Mouse (Mus musculus) neural tube, embryonic 11.5 days (tissue): ENCODE data around the gene Adam8. TPM values are rescaled to one million over a fixed set of nuclear protein-coding genes. Genes with fewer than 3 reads are reported as not detected.

Experiments used
- ATAC-seq: fragments of 200-750 bp; cut with Nextera tagmentation; 2 replicates; pipeline ENCODE4 v1.8.0; 2017; ENCODE audit warnings: moderate number of reproducible peaks, mild to moderate bottlenecking, moderate TSS enrichment, moderate library complexity; ENCODE audit not compliant: insufficient read depth, low FRiP score, low TSS enrichment
- DNase-seq: peaks from one replicate; pipeline ENCODE4 v3.0.0-alpha.2; 2015; ENCODE audit warnings: low spot score
- H3K27ac ChIP-seq: fragments of 300-500 bp; sonication (generic); 2 replicates; pipeline ENCODE4 v1.5.1; 2014; ENCODE audit warnings: low read depth, mild to moderate bottlenecking, low read length
- H3K27me3 ChIP-seq: fragments of 300-500 bp; sonication (generic); 2 replicates; pipeline ENCODE4 v1.6.1; 2014; ENCODE audit warnings: mild to moderate bottlenecking, low read length, mixed read lengths; ENCODE audit not compliant: control insufficient read depth, insufficient read depth
- H3K36me3 ChIP-seq: fragments of 300-500 bp; sonication (generic); 2 replicates; pipeline ENCODE4 v1.6.1; 2014; ENCODE audit warnings: mild to moderate bottlenecking, low read length, moderate library complexity, mixed read lengths; ENCODE audit not compliant: control insufficient read depth, insufficient read depth
- H3K4me1 ChIP-seq: fragments of 300-500 bp; sonication (generic); 2 replicates; pipeline ENCODE4 v1.6.1; 2014; ENCODE audit warnings: low read length, mixed read lengths; ENCODE audit not compliant: control insufficient read depth, insufficient read depth
- H3K4me2 ChIP-seq: fragments of 300-500 bp; sonication (generic); 2 replicates; pipeline ENCODE4 v1.6.1; 2014; ENCODE audit warnings: low read depth, mild to moderate bottlenecking, moderate library complexity
- H3K4me3 ChIP-seq: fragments of 300-500 bp; sonication (generic); 2 replicates; pipeline ENCODE4 v1.5.1; 2014; ENCODE audit warnings: low read depth, low read length
- H3K9ac ChIP-seq: fragments of 300-500 bp; sonication (generic); 2 replicates; pipeline ENCODE4 v1.6.1; 2014; ENCODE audit warnings: mild to moderate bottlenecking, low read length
- H3K9me3 ChIP-seq: fragments of 300-500 bp; sonication (generic); 2 replicates; pipeline ENCODE4 v1.6.1; 2016; ENCODE audit warnings: low read length; ENCODE audit not compliant: control insufficient read depth
- WGBS: fragments of 180-500 bp; shearing (Covaris S2); extraction: QIAGEN DNeasy Blood & Tissue Kit; methylation state at CpG from one replicate; pipeline ENCODE4 v1.1.7; 2014; 5-methylcytosine and 5-hydroxymethylcytosine counted together
- polyA plus RNA-seq: library from polyadenylated mRNA; unstranded; fragments of >200 nt; fragmentation: Nextera tagmentation; extraction: Ambion mirVana; gene quantifications from 2 replicates; pipeline ENCODE4 v1.2.1, GENCODE M21; 2014

Adam8 gene
- polyA plus RNA-seq = 2.0 and 3.0 TPM in 2 replicates

GRCm38 (mm10) chr7:139992406-139992805 is at the start of gene Adam8:
TSS of gene Adam8 (minus strand) at chr7:139992562.
- no peaks in the 10 kb centered on the region for H3K9me3 ChIP-seq
- no peak within 1 kb of the TSS for H3K9ac ChIP-seq
- WGBS = 19% methylated on average over 7 of the region's 7 CpGs
- no peak within 1 kb of the TSS for H3K4me2 ChIP-seq
- peak; percentile 31; the same call in 1 of the 2 replicates for ATAC-seq
- H3K27ac ChIP-seq = no peak within 1 kb of the TSS
- H3K36me3 ChIP-seq = peaks cover 9% of the 10 kb centered on the region
- no peaks in the 10 kb centered on the region for H3K27me3 ChIP-seq
- no peak within 1 kb of the TSS for H3K4me3 ChIP-seq
- no peak for DNase-seq
- H3K4me1 ChIP-seq = no peaks in the 10 kb centered on the region

- WGBS = 46% methylated on average over 3 of the region's 3 CpGs
- Histone ChIP-seq H3K4me3 (peak overlapping the region; percentile 84), H3K9me3 (no peaks in the 10 kb centered on the region), H3K9ac (peak overlapping the region; percentile 89), H3K4me1 (peaks cover 18% of the 10 kb centered on the region), H3K27me3 (no peaks in the 10 kb centered on the region), H3K4me2 (peak overlapping the region; percentile 92), H3K27ac (no peak overlapping the region), H3K36me3 (peaks cover 9% of the 10 kb centered on the region)
- DNase-seq (no peak), ATAC-seq (no peak)
These were observed 44.8 kb upstream of the Adam8 start for GRCm38 (mm10) chr7:140037171-140037555.

- Histone ChIP-seq H3K4me1 (peaks cover 18% of the 10 kb centered on the region), H3K4me3 (peak within 1 kb of the TSS; percentile 84), H3K36me3 (peaks cover 9% of the 10 kb centered on the region), H3K9me3 (no peaks in the 10 kb centered on the region), H3K4me2 (peak within 1 kb of the TSS; percentile 92), H3K27ac (peak within 1 kb of the TSS; percentile 78), H3K9ac (peak within 1 kb of the TSS; percentile 89), H3K27me3 (no peaks in the 10 kb centered on the region)
- peak; percentile 95 for DNase-seq
- ATAC-seq = peak; percentile 97
- WGBS = 1% methylated on average over 68 of the region's 69 CpGs
These were observed 44.2 kb upstream of the Adam8 start, which contains the start of the genes Zfp511 and Tubgcp2 for GRCm38 (mm10) chr7:140036281-140037170. TSS of gene Zfp511 (plus strand) at chr7:140036391. TSS of gene Tubgcp2 (minus strand) at chr7:140036669.

- Histone ChIP-seq H3K4me3 (peak overlapping the region; percentile 84), H3K36me3 (peaks cover 9% of the 10 kb centered on the region), H3K27ac (no peak overlapping the region), H3K4me2 (peak overlapping the region; percentile 92), H3K9ac (peak overlapping the region; percentile 89), H3K27me3 (no peaks in the 10 kb centered on the region), H3K4me1 (peaks cover 18% of the 10 kb centered on the region), H3K9me3 (no peaks in the 10 kb centered on the region)
- no peak for DNase-seq
- no peak for ATAC-seq
- WGBS = 23% methylated on average over 7 of the region's 7 CpGs
These were observed 43.1 kb upstream of the Adam8 start for GRCm38 (mm10) chr7:140035456-140035855.

- ATAC-seq = no peak
- H3K36me3 ChIP-seq = peaks cover 22% of the 10 kb centered on the region
- 95% methylated on average over 9 of the region's 9 CpGs for WGBS
These were observed 41.0 kb upstream of the Adam8 start for GRCm38 (mm10) chr7:140033386-140033785.

GRCm38 (mm10) chr7:140032366-140032765 is 40.0 kb upstream of the Adam8 start:
- H3K9me3 ChIP-seq = no peaks in the 10 kb centered on the region
- no peak overlapping the region for H3K9ac ChIP-seq
- no peaks in the 10 kb centered on the region for H3K27me3 ChIP-seq
- ATAC-seq (no peak), DNase-seq (no peak)
- 94% methylated on average over 10 of the region's 10 CpGs for WGBS
- no peak overlapping the region for H3K27ac ChIP-seq
- H3K4me3 ChIP-seq = no peak overlapping the region
- H3K36me3 ChIP-seq = peaks cover 27% of the 10 kb centered on the region
- H3K4me2 ChIP-seq = no peak overlapping the region
- H3K4me1 ChIP-seq = peaks cover 18% of the 10 kb centered on the region

More at GRCm38 (mm10) chr7:140033386-140033785, 41.0 kb upstream of the Adam8 start:
- no peak overlapping the region for H3K27ac ChIP-seq
- DNase-seq = no peak
- H3K4me3 ChIP-seq = no peak overlapping the region
- H3K4me1 ChIP-seq = peaks cover 18% of the 10 kb centered on the region
- no peaks in the 10 kb centered on the region for H3K9me3 ChIP-seq
- H3K4me2 ChIP-seq = no peak overlapping the region
- H3K27me3 ChIP-seq = no peaks in the 10 kb centered on the region
- no peak overlapping the region for H3K9ac ChIP-seq

- DNase-seq (no peak), ATAC-seq (no peak)
- WGBS = 96% methylated on average over 12 of the region's 12 CpGs
- Histone ChIP-seq H3K4me1 (peaks cover 12% of the 10 kb centered on the region), H3K4me3 (no peak overlapping the region), H3K4me2 (no peak overlapping the region), H3K27me3 (no peaks in the 10 kb centered on the region), H3K9me3 (no peaks in the 10 kb centered on the region), H3K27ac (no peak overlapping the region), H3K9ac (no peak overlapping the region), H3K36me3 (peaks cover 27% of the 10 kb centered on the region)
These were observed 39.4 kb upstream of the Adam8 start for GRCm38 (mm10) chr7:140031771-140032170.

DNA sequence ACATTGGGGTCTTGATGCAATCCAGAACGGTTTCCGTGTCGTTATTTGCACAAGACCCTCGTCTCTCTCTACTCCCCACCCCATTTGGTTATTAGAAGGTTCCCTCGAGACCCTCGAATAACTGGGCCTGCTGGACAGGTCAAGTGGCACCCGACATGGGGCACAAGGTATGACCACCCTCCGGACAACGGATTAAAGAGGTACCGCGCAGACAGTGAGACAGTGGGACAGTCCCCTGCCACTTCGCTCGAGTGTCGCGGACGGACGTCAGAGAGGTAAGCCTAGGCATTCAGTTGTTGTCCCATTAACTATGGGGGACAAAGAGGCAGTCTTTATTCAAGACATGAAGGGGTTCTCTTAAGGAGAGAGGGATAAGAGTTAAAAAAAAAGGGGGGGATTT is 19.0 kb upstream of the Adam8 start:
- Histone ChIP-seq H3K27ac (no peak overlapping the region), H3K36me3 (peaks cover 5% of the 10 kb centered on the region), H3K27me3 (no peaks in the 10 kb centered on the region), H3K4me1 (no peaks in the 10 kb centered on the region), H3K9me3 (no peaks in the 10 kb centered on the region), H3K9ac (no peak overlapping the region), H3K4me3 (no peak overlapping the region), H3K4me2 (no peak overlapping the region)
- DNase-seq (no peak), ATAC-seq (no peak)
- WGBS = 95% methylated on average over 17 of the region's 17 CpGs

DNA sequence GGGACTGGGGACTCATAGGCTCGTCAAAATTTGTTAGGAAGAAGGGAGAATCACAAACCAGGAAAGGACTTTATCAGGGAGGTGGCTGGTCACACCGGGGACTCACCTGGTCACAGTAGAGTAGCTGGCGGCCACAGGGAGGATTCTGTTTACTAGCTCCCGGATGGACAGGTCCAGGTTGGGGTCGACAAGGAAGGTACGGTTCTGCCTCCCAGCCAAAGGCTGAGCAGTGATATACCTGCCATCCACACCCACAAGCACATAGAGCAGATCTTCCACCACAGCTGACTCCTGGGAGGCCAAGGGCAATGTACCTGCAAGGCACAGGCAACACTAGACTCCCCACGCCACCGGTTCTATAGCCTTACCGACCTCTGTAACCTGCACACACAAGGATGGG is 15.4 kb upstream of the Adam8 start:
- Histone ChIP-seq H3K27ac (no peak overlapping the region), H3K4me2 (no peak overlapping the region), H3K4me1 (no peaks in the 10 kb centered on the region), H3K9me3 (no peaks in the 10 kb centered on the region), H3K4me3 (no peak overlapping the region), H3K9ac (no peak overlapping the region), H3K36me3 (peaks cover 16% of the 10 kb centered on the region), H3K27me3 (no peaks in the 10 kb centered on the region)
- DNase-seq (no peak), ATAC-seq (no peak)
- WGBS = 93% methylated on average over 9 of the region's 9 CpGs
